Mouse (Mus musculus) midbrain, embryonic 14.5 days (tissue): ENCODE data around the gene Olfr552. TPM values are rescaled to one million over a fixed set of nuclear protein-coding genes. Genes with fewer than 3 reads are reported as not detected.
"Not testable (repeated sequence)": the region's sequence is repeated elsewhere in the genome, so short reads cannot be mapped to it uniquely, and the experiment has no call there.

Source experiments
- ATAC-seq: fragments of 200-750 bp; cut with Nextera tagmentation; 2 replicates; pipeline ENCODE4 v1.8.0; 2017; ENCODE audit warnings: moderate number of reproducible peaks, moderate library complexity; ENCODE audit not compliant: low FRiP score, low TSS enrichment
- DNase-seq: peaks from one replicate; pipeline ENCODE4 v3.0.0-alpha.2; 2015
- H3K27ac ChIP-seq: fragments of 300-500 bp; sonication (generic); replicated peaks from 2 replicates; pipeline ENCODE4 v1.5.1; 2014; ENCODE audit warnings: mild to moderate bottlenecking, low read depth, low read length, moderate library complexity
- H3K27me3 ChIP-seq: fragments of 300-500 bp; sonication (generic); 2 replicates; pipeline ENCODE4 v1.6.1; 2014; ENCODE audit warnings: low read length, control low read depth, mixed read lengths; ENCODE audit not compliant: control insufficient read depth, insufficient read depth
- H3K36me3 ChIP-seq: fragments of 300-500 bp; sonication (generic); 2 replicates; pipeline ENCODE4 v1.6.1; 2014; ENCODE audit warnings: low read length, control low read depth; ENCODE audit not compliant: control insufficient read depth, insufficient read depth
- H3K4me1 ChIP-seq: fragments of 300-500 bp; sonication (generic); 2 replicates; pipeline ENCODE4 v1.6.1; 2014; ENCODE audit warnings: mild to moderate bottlenecking, antibody characterized with exemption, low read length, control low read depth; ENCODE audit not compliant: control insufficient read depth, insufficient read depth
- H3K4me2 ChIP-seq: fragments of 300-500 bp; sonication (generic); 2 replicates; pipeline ENCODE4 v1.6.1; 2014; ENCODE audit warnings: mild to moderate bottlenecking, low read length, moderate library complexity
- H3K4me3 ChIP-seq: fragments of 300-500 bp; sonication (generic); replicated peaks from 2 replicates; pipeline ENCODE4 v1.5.1; 2014; ENCODE audit warnings: low read depth, low read length
- H3K9ac ChIP-seq: fragments of 300-500 bp; sonication (generic); replicated peaks from 2 replicates; pipeline ENCODE4 v1.6.1; 2014; ENCODE audit warnings: mild to moderate bottlenecking, low read length, moderate library complexity
- H3K9me3 ChIP-seq: fragments of 300-500 bp; sonication (generic); 2 replicates; pipeline ENCODE4 v1.6.1; 2016; ENCODE audit warnings: low read length, control low read depth, mixed read lengths; ENCODE audit not compliant: control insufficient read depth
- WGBS: fragments of 180-500 bp; shearing (Covaris S2); extraction: QIAGEN DNeasy Blood & Tissue Kit; methylation state at CpG from one replicate; pipeline ENCODE4 v1.1.7; 2014; 5-methylcytosine and 5-hydroxymethylcytosine counted together
- polyA plus RNA-seq: library from polyadenylated mRNA; unstranded; fragments of >200 nt; fragmentation: Nextera tagmentation; extraction: Ambion mirVana; gene quantifications from 2 replicates; pipeline ENCODE4 v1.2.1, GENCODE M21; 2014

Olfr552 gene
- polyA plus RNA-seq, 1 experiment from 2014 or later: not detected

DNA sequence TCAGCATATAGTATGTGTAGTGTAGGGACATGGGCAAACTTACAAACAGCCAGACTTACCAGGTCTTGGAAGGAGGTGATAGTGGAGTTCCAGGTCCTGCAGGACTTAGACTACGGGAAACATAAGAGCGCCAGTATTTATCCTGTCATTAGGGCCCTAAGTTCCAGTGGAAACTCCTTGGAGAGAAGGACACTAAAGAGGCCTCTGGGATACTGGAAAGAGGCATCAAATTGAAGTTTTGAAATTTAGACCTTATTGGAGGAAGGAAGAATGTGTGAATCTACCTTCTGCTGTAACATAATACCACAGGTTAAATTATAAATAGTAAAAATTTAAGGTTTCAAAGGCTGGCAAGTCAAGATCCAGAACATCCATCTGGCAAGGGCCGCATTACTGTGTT is 5.8 kb upstream of the Olfr552 start, which contains the start of gene Olfr551:
Gene Olfr551 (minus strand): TSS at position 101 of the 400 bp plus-strand sequence.
- H3K9me3 ChIP-seq: no peaks in the 10 kb centered on the region
- ATAC-seq (no peak), DNase-seq (no peak)
- no peak within 1 kb of the TSS for H3K4me2 ChIP-seq
- no peaks in the 10 kb centered on the region for H3K4me1 ChIP-seq
- no peaks in the 10 kb centered on the region for H3K36me3 ChIP-seq
- no peaks in the 10 kb centered on the region for H3K27me3 ChIP-seq
- WGBS: 96% methylated on average over 3 of the region's 3 CpGs
- H3K9ac ChIP-seq: no peak within 1 kb of the TSS
- H3K27ac ChIP-seq: no peak within 1 kb of the TSS
- no peak within 1 kb of the TSS for H3K4me3 ChIP-seq

DNA sequence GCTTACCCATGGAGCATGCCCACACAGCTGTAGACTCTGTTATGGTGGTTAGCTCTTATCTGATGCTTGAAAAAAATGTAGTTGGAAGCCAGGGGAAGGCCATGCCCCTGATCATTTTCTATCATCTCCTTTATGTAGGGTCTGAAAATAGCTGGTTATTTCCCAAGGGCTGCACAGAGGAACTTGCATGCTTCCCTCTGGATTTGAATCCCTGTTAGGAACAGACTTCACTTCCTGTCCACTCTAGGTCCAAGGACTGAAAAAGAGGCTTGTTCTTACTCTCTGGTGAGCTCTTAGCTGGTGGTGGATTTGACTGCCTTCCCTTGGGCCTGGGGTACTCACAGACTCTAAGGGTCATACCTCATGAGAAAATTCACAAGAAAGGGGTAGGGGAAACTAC is 20.5 kb downstream of the Olfr552 start, which contains the start of gene Olfr553:
Gene Olfr553 (minus strand): TSS at position 101 of the 400 bp plus-strand sequence.
- DNase-seq (no peak), ATAC-seq (no peak)
- Histone ChIP-seq H3K27ac (no peak within 1 kb of the TSS), H3K4me2 (no peak within 1 kb of the TSS), H3K9ac (no peak within 1 kb of the TSS), H3K27me3 (no peaks in the 10 kb centered on the region), H3K36me3 (no peaks in the 10 kb centered on the region), H3K4me1 (no peaks in the 10 kb centered on the region), H3K9me3 (no peaks in the 10 kb centered on the region), H3K4me3 (no peak within 1 kb of the TSS)

DNA sequence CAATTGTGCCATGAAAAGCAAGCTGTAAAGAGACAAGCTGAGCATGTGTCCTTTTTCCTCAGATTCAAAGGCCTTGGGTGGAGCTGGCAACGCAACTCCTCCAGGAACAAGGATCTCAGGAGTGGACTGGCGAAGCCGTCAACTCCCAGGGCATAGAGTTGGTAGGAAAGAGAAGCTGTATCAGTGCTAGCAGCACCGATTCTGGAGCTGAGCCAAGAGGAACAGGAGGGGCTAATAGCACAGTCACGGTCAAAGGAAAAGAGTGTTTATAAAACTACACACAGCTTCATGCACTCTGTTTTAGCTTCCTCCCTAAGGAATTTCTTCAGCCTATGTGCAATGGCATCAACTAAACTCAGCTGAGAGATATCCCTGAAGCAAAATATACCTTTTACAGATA is 22.0 kb downstream of the Olfr552 start:
- Histone ChIP-seq H3K9ac (no peak overlapping the region), H3K27ac (no peak overlapping the region), H3K4me3 (no peak overlapping the region), H3K27me3 (no peaks in the 10 kb centered on the region), H3K4me2 (no peak overlapping the region), H3K9me3 (no peaks in the 10 kb centered on the region), H3K4me1 (no peaks in the 10 kb centered on the region), H3K36me3 (no peaks in the 10 kb centered on the region)
- WGBS: 73% methylated on average over 5 of the region's 5 CpGs
- peak; percentile 41 for DNase-seq
- no peak for ATAC-seq

DNA sequence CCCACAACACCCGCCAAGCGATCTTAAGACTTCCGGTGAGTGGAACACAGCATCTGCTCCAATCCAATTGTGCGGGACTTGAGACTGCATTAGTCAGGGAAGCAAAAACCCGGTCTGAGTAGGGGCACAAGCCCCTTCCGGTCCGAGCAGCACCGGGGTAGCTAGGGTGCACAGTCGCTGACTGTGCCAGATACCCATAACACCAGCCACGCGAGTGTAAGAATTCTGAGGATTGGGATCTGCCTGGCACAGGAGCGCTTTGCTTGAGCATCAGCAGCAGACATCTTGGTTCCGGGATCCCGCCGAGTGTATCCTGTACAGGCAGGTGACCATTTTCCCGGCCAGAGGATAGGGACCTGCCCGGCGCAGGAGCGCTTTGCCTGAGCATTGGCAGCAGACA is 22.8 kb downstream of the Olfr552 start:
- not testable (repeated sequence) for H3K27me3 ChIP-seq, H3K36me3 ChIP-seq, ATAC-seq, H3K4me2 ChIP-seq, H3K27ac ChIP-seq, H3K9ac ChIP-seq, DNase-seq, H3K4me1 ChIP-seq, H3K4me3 ChIP-seq, H3K9me3 ChIP-seq
- 90% methylated on average over 19 of the region's 19 CpGs for WGBS

DNA sequence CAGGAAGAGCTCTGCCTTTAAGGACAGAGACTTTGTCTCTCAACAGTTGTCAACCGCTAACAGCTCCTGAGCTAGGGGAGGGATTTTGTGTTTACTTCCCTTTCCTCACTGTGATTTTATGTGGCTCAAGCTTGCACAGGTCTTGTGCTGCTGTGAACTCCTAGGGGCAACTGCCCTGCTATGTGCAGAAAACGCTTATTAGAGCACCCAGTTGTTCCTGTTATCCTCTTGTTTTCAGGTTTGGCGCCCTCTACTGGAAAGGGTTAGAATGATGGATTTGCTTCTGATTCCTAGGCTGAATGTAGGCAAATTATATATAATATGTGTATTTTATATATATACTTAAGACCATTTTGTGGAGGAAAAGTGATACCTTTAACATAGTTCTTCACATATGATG is 39.1 kb downstream of the Olfr552 start:
- no peak for ATAC-seq
- no peaks in the 10 kb centered on the region for H3K27me3 ChIP-seq
- H3K27ac ChIP-seq: no peak overlapping the region
- no peak overlapping the region for H3K4me2 ChIP-seq
- no peaks in the 10 kb centered on the region for H3K9me3 ChIP-seq
- H3K36me3 ChIP-seq: no peaks in the 10 kb centered on the region
- DNase-seq: peak; percentile 56
- 29% methylated on average over 3 of the region's 3 CpGs for WGBS
- H3K4me1 ChIP-seq: no peaks in the 10 kb centered on the region
- no peak overlapping the region for H3K9ac ChIP-seq
- H3K4me3 ChIP-seq: no peak overlapping the region

DNA sequence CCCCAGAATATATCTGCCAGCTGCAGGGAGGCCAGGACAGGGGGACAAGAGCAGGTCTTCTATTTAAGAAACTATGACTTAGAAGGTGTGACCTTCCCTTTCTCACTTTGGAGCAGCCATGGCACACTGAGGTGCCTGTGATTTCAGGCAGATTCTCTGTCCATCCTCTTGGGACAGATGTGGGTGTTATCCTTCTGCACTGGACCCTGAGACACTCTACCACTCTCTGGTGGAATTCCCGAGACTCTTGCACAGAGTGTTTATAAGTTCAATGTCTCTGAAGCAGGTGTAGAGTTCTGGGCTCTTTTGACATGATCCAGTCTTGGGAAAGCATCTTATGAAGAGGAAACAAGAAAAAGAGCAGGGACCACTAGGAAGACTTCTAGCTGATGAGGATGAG is 40.6 kb downstream of the Olfr552 start, which contains the start of gene Olfr554:
Gene Olfr554 (plus strand): TSS at position 301 of the 400 bp plus-strand sequence.
- Histone ChIP-seq H3K27ac (no peak within 1 kb of the TSS), H3K4me3 (no peak within 1 kb of the TSS), H3K4me1 (no peaks in the 10 kb centered on the region), H3K36me3 (no peaks in the 10 kb centered on the region), H3K9ac (no peak within 1 kb of the TSS), H3K4me2 (no peak within 1 kb of the TSS), H3K9me3 (no peaks in the 10 kb centered on the region), H3K27me3 (no peaks in the 10 kb centered on the region)
- no peak for ATAC-seq
- WGBS: 84% methylated on average over 1 of the region's 1 CpGs
- DNase-seq: no peak

DNA sequence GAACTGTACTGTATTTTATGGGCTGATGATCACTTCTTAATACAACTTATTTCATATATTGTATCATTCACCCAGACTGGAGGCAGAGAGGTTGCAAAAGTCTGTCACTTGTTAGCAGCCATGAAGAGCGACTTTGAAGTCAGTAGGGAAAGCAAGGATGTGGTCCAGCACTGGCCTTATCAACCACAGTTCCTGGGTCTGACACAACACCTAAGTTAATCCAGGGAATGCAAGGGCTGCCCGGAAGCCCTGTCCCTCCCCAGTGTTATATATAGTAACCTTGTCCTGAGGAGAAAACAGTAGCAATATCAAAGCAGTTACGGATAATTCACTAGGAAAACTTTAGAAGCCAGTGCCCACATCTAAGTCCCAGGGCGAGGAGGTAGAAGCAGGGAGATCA is 47.4 kb downstream of the Olfr552 start:
- WGBS: 85% methylated on average over 4 of the region's 4 CpGs

More for the DNA sequence above, 47.4 kb downstream of the Olfr552 start:
- not testable (repeated sequence) for H3K27me3 ChIP-seq, DNase-seq, H3K4me3 ChIP-seq, H3K4me2 ChIP-seq, H3K9me3 ChIP-seq, H3K4me1 ChIP-seq, H3K9ac ChIP-seq, ATAC-seq, H3K27ac ChIP-seq, H3K36me3 ChIP-seq

Other genes starting within 250 kb of the Olfr552 start
- 36.2 and 65.9 TPM in 2 replicates for gene Rrm1, start 156.1 kb upstream of the Olfr552 start, polyA plus RNA-seq
- gene Olfr543, start 116.1 kb upstream of the Olfr552 start, polyA plus RNA-seq: 0.61 and 0.74 TPM in 2 replicates
- gene Olfr544, start 109.5 kb upstream of the Olfr552 start, polyA plus RNA-seq: 0.14 and 0.22 TPM in 2 replicates
- gene Olfr545, start 98.2 kb upstream of the Olfr552 start, polyA plus RNA-seq: 0.20 TPM in 1 of 2 replicates, not detected in the other
- not detected in 2 replicates for gene Olfr547, start 63.0 kb upstream of the Olfr552 start, polyA plus RNA-seq
- not detected in 2 replicates for gene Olfr548-ps1, start 56.9 kb upstream of the Olfr552 start, polyA plus RNA-seq
- gene Olfr549, start 47.9 kb upstream of the Olfr552 start, polyA plus RNA-seq: not detected in 2 replicates
- gene Trim21, start 32.3 kb upstream of the Olfr552 start, polyA plus RNA-seq: 0.61 TPM in 1 of 2 replicates, not detected in the other
- not detected in 2 replicates for gene Olfr550, start 26.3 kb upstream of the Olfr552 start, polyA plus RNA-seq
- not detected in 2 replicates for gene Olfr551, start 5.9 kb upstream of the Olfr552 start, polyA plus RNA-seq
- not detected in 2 replicates for gene Olfr553, start 20.4 kb downstream of the Olfr552 start, polyA plus RNA-seq
- not detected in 2 replicates for gene Olfr554, start 40.7 kb downstream of the Olfr552 start, polyA plus RNA-seq
- gene Olfr555, start 61.1 kb downstream of the Olfr552 start, polyA plus RNA-seq: not detected in 2 replicates
- gene Olfr556, start 67.1 kb downstream of the Olfr552 start, polyA plus RNA-seq: not detected in 2 replicates
- 6.5 and 8.1 TPM in 2 replicates for gene Trim68, start 89.6 kb downstream of the Olfr552 start, polyA plus RNA-seq
- gene Olfr557, start 98.1 kb downstream of the Olfr552 start, polyA plus RNA-seq: not detected in 2 replicates
- not detected in 2 replicates for gene Olfr558, start 104.4 kb downstream of the Olfr552 start, polyA plus RNA-seq
- not detected in 2 replicates for gene Olfr33, start 121.3 kb downstream of the Olfr552 start, polyA plus RNA-seq
- gene Olfr559, start 129.7 kb downstream of the Olfr552 start, polyA plus RNA-seq: not detected in 2 replicates
- not detected in 2 replicates for gene Olfr560, start 161.6 kb downstream of the Olfr552 start, polyA plus RNA-seq
- not detected in 2 replicates for gene Olfr78, start 161.7 kb downstream of the Olfr552 start, polyA plus RNA-seq
- gene Olfr561, start 173.5 kb downstream of the Olfr552 start, polyA plus RNA-seq: not detected in 2 replicates
- not detected in 2 replicates for gene Olfr564, start 205.7 kb downstream of the Olfr552 start, polyA plus RNA-seq